Mouse (Mus musculus): Measurements from ENCODE around the gene Ube2cbp. TPM values are rescaled to one million over a fixed set of nuclear protein-coding genes. Genes with fewer than 3 reads are reported as not detected.

Ube2cbp gene
- total RNA-seq, 2 experiments from 2014 or later = 3.5 to 4.0 TPM

DNA sequence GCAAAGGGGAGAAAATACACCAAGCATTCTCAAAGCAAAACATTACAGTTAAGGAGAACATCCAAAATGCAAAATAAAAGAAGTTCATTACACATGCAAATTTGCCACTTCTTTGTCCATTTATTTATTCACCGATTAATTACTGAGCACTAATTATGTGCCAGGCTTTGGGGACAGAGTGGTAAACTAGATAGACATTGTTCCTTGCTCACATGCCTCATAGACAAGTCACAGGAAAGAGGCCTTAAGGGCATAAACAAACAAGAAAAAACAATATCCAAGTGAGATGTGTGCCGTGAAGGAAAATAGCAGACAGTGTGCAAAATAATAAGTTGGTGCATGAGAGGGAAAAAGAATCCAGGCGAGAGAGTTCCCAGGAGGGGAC is 177.2 kb downstream of the Ube2cbp start:
- Histone ChIP-seq H3K27ac (peak overlapping the region; percentile 80), H3K4me3 (no peak overlapping the region)
- DNase-seq (ENCODE audit: low spot score in 2 of 2) = no peak
- no peak for TF ChIP-seq CTCF (conservative IDR thresholded peaks at IDR 0.05)

DNA sequence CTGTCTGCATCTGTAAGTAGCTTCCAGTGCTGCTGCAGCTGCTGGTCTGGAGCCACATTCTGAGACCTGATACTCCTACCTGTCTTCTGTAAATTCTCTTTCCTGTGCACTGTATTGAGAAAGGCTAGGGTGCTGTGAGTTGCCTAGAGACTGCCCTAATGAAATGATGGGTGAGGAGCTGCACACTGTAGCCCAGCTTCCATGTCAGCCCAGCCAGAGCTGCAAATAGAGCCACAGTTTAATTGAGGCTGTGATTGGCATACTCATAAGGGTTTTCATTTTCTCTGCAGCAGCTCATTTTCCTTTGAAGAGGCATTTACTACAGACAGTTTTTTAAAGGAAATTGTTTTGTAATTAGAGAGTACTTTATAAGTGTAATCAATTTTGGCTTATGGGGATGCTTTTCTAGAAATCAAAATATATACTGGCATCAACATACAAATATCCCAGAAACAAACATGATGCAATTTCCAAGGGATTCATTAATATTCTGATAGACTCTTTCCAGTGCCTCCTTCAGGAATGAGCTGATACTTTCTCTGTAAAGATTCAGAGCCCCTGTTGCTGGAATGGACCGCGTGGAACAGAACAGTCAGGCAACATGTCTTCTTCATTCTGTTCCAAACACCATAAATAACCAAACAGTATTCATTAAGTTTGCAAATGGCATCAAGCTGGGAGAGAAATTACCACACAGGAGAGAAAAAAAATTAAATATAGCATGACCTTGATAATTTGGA is 177.8 kb downstream of the Ube2cbp start:
- peak overlapping the region; percentile 80 for H3K27ac ChIP-seq

GRCm38 (mm10) chr9:86282555-86282954 is 182.2 kb downstream of the Ube2cbp start:
- Histone ChIP-seq H3K27ac (no peak overlapping the region), H3K4me3 (no peak overlapping the region)
- no peak for TF ChIP-seq CTCF (conservative IDR thresholded peaks at IDR 0.05)
- DNase-seq (ENCODE audit: low spot score in 2 of 2) = no peak

More for the DNA sequence above, 177.8 kb downstream of the Ube2cbp start:
- peak in 1 of 2 experiments; percentile 25 for DNase-seq (ENCODE audit: low spot score in 2 of 2)
- no peak overlapping the region for H3K4me3 ChIP-seq
- no peak for TF ChIP-seq CTCF (conservative IDR thresholded peaks at IDR 0.05)

- Histone ChIP-seq H3K4me3 (no peak overlapping the region), H3K27ac (no peak overlapping the region)
- DNase-seq (ENCODE audit: low spot score in 2 of 2) = peak in 1 of 2 experiments; percentile 17
- TF ChIP-seq CTCF (conservative IDR thresholded peaks at IDR 0.05) = no peak
Measured at GRCm38 (mm10) chr9:86281147-86281467, 183.6 kb downstream of the Ube2cbp start.

DNA sequence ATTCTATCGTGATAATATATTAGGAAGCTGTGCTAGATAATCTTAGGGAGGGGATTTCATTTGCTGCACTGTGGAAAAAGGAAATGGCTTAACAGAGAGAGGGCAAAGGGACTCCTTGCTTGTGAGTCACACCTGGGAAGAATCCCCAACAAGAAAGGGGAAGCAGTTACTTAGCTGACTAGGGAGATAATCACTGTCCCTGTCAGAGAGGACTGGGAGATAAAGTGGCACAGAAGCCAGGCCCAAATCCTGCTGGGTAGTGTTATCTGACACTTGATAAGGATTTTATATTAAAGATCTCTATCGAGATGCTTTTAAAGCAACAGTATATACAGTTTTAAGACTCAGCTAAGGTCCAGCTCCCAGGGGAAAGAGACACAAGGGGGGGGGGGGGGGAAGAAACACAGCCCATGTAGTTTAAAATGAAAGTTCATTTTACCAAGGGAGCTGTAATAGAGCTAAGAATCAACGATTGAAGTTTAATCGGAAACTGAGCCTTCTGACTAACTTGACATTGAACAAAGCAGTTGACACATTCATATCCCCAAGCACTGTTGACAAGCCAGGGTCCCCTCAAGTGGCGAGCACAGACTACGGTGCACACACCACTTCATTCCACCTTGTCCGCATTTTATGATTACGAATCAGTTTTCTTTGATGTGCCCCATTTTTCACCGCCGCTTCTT is 184.1 kb downstream of the Ube2cbp start:
- Histone ChIP-seq H3K27ac (no peak overlapping the region), H3K4me3 (no peak overlapping the region)
- no peak for DNase-seq (ENCODE audit: low spot score in 2 of 2)
- TF ChIP-seq CTCF (conservative IDR thresholded peaks at IDR 0.05) = no peak

GRCm38 (mm10) chr9:86269541-86269940 is 195.2 kb downstream of the Ube2cbp start:
- no peak overlapping the region for H3K4me3 ChIP-seq
- TF ChIP-seq CTCF (conservative IDR thresholded peaks at IDR 0.05) = no peak
- DNase-seq (ENCODE audit: low spot score in 2 of 2) = no peak
- no peak overlapping the region for H3K27ac ChIP-seq

DNA sequence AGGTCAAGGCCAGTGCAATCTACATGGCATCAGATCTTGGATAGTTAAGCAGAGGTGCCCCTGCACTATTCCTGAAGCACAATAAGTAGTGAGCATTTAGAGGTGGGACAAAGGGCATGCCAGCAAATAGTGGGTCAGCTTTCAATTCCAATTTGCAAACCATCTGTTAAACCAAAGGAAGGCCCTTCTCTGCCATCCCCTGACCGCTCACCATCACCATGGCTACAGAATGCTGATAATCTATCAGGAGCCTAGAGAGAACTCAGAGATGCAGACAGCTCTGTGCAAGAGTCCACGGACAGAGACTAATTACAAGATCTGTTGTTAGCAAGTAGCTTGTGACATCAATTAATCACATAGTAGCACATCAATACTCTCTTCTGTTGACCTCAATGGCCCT is 198.1 kb downstream of the Ube2cbp start:
- Histone ChIP-seq H3K27ac (no peak overlapping the region), H3K4me3 (no peak overlapping the region)
- no peak for DNase-seq (ENCODE audit: low spot score in 2 of 2)
- no peak for TF ChIP-seq CTCF (conservative IDR thresholded peaks at IDR 0.05)

Other genes with a start within 250 kb of the Ube2cbp start
- 10 to 100 TPM; 60.3 to 63.1 TPM for gene Dop1a, start 2.2 kb upstream of the Ube2cbp start, total RNA-seq (2021)
- 10 to 100 TPM; 14.6 to 15.6 TPM for gene Pgm3, start 106.9 kb upstream of the Ube2cbp start, total RNA-seq (2021)
- gene Rwdd2a, start 107.0 kb upstream of the Ube2cbp start, total RNA-seq (2021) = 10 to 100 TPM; 28.2 TPM
- 10 to 100 TPM; 63.2 to 63.9 TPM for gene Me1, start 231.0 kb upstream of the Ube2cbp start, total RNA-seq (2021)